Mouse (Mus musculus) adrenal gland, postnatal 0 days (tissue): ENCODE data around the gene Bloc1s4. TPM values are rescaled to one million over a fixed set of nuclear protein-coding genes. Genes with fewer than 3 reads are reported as not detected.

ENCODE experiments used
- polyA plus RNA-seq: library from polyadenylated mRNA; unstranded; fragments of >200 nt; fragmentation: Nextera tagmentation; extraction: Ambion mirVana; gene quantifications from 2 replicates; pipeline ENCODE4 v1.2.1, GENCODE M21; 2015

The Bloc1s4 gene
- polyA plus RNA-seq, result 44.6 and 47.5 TPM in 2 replicates

DNA sequence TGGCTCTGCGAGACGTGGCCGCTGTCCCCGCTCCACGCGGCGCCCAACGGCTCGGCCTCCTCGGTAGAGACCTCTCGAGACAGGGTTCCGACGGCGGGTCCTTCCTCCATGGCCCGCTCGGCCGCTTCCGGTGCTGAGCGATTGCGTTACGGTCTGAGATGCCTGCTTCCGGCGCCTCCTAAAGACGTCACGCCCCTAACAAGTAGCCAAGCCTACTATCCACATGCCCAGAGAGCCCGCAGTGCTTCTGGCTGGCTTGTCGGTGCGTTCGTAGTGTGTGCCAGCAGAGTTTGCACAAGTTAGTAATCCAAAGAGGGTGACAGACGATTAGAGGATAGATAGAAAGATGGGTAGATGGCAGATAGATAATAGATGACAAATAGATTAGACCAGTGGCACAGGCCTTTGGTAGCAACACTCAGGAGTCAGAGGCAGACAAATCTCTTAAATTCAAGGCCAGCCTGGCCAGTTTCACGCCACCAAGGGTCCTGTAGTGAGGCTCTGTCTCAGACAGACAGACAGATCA is at the start of gene Bloc1s4:
TSS of gene Bloc1s4 (minus strand) at position 115 of the 526 bp plus-strand sequence.

DNA sequence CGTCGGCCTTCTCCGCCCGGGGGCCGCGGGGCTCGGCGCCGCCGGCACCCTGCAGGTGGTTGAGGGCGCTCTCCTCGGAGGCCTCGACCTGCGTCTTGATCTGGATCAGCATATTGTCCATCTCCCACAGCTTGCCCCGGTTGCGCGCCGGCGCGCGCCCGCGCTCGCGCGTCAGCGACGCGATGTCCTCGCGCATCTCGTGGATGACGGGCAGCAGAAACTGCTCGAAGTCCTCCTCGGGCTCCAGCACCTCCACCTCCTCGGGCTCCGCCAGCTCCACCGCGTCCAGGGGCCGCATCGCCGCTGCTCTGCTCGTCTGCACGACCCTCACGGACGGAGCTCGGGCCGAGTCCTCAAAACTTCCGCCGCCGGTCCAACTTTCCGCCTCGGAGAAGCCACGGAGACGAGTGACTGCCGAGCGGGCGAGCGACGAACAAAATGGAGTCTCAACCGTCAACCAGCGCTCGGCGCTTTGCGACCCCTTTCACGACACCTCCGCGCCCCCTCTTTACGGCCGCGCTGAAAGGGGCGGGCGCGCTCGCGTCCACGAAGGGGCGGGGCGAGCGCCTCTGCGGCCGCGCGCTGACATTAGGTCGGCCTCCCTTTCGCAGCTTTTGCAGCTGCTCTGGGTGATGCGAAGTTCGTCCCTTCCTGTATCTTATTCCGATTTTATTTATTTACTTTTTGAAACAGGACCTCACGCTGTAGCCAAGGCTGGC is 48.0 kb upstream of the Bloc1s4 start, which contains the start of gene Mrfap1:
TSS of gene Mrfap1 (minus strand) at position 477 of the 719 bp plus-strand sequence.

Other genes starting within 250 kb of the Bloc1s4 start
- gene Tbc1d14, start 155.4 kb downstream of the Bloc1s4 start, polyA plus RNA-seq, result 19.2 and 23.5 TPM in 2 replicates
- 12.2 and 18.0 TPM in 2 replicates for gene D5Ertd579e, start 52.6 kb downstream of the Bloc1s4 start, polyA plus RNA-seq
- 380 and 513 TPM in 2 replicates for gene Mrfap1, start 48.1 kb upstream of the Bloc1s4 start, polyA plus RNA-seq
- gene Man2b2, start 82.0 kb upstream of the Bloc1s4 start, polyA plus RNA-seq, result 21.6 and 39.3 TPM in 2 replicates
- gene Ppp2r2c, start 119.9 kb upstream of the Bloc1s4 start, polyA plus RNA-seq, result 4.7 and 9.4 TPM in 2 replicates
- gene Wfs1, start 240.6 kb upstream of the Bloc1s4 start, polyA plus RNA-seq, result 8.4 and 11.6 TPM in 2 replicates